Mouse (Mus musculus) frontal cortex, adult 2 months (tissue): ENCODE measurements around the gene Trp73. TPM values are rescaled to one million over a fixed set of nuclear protein-coding genes. Genes with fewer than 3 reads are reported as not detected.

Experiments
- DNase-seq, 2 experiments: peaks; one replicate each; pipeline ENCODE4 v3.0.0; 2022; ENCODE audit warnings: low spot score in 1 of 2; ENCODE audit errors: extremely low spot score in 1 of 2
- polyA plus RNA-seq: library from polyadenylated mRNA; depleted of rRNA; stranded (reverse); fragments of >200 nt; gene quantifications from 2 replicates; pipeline ENCODE4 v1.2.3, GENCODE M21; 2012; rRNA removed

Trp73 gene
- polyA plus RNA-seq, 1 experiment: 1.3 TPM

- no peak for DNase-seq
Observed at GRCm38 (mm10) chr4:154006264-154006663, 133.7 kb downstream of the Trp73 start.

Other genes starting within 250 kb of the Trp73 start
- gene A430005L14Rik, start 183.0 kb downstream of the Trp73 start, polyA plus RNA-seq: 32.7 and 34.5 TPM in 2 replicates
- gene Dffb, start 165.1 kb downstream of the Trp73 start, polyA plus RNA-seq: 22.9 and 25.2 TPM in 2 replicates
- gene Cep104, start 165.0 kb downstream of the Trp73 start, polyA plus RNA-seq: 21.0 and 21.2 TPM in 2 replicates
- gene Lrrc47, start 128.5 kb downstream of the Trp73 start, polyA plus RNA-seq: 49.0 and 51.1 TPM in 2 replicates
- 19.4 and 20.0 TPM in 2 replicates for gene Smim1, start 114.0 kb downstream of the Trp73 start, polyA plus RNA-seq
- not detected in 2 replicates for gene Ccdc27, start 97.5 kb downstream of the Trp73 start, polyA plus RNA-seq
- 30.6 and 31.7 TPM in 2 replicates for gene Wrap73, start 2.2 kb upstream of the Trp73 start, polyA plus RNA-seq
- gene Tprgl, start 20.5 kb upstream of the Trp73 start, polyA plus RNA-seq: 200 and 202 TPM in 2 replicates
- gene Megf6, start 30.5 kb upstream of the Trp73 start, polyA plus RNA-seq: 3.0 and 5.4 TPM in 2 replicates
- 3.5 and 4.3 TPM in 2 replicates for gene Arhgef16, start 161.5 kb upstream of the Trp73 start, polyA plus RNA-seq
- gene B230104I21Rik, start 195.9 kb upstream of the Trp73 start, polyA plus RNA-seq: 0.25 and 0.66 TPM in 2 replicates